Mouse (Mus musculus): ENCODE data around the gene Tectb. TPM values are rescaled to one million over a fixed set of nuclear protein-coding genes. Genes with fewer than 3 reads are reported as not detected.

Gene Tectb
- total and polyA plus RNA-seq, 3 experiments, result 0.11 TPM; not detected in 2

- Histone ChIP-seq H3K36me3 (replicated peaks) (no peaks in the 10 kb centered on the region), H3K4me1 (ENCODE audit: insufficient read depth, low read depth, low read length) (no peaks in the 10 kb centered on the region), H3K4me3 (ENCODE audit: low read depth, low read length) (no peak overlapping the region), H3K27me3 (ENCODE audit: insufficient read depth, low read length) (peaks cover 26% of the 10 kb centered on the region), H3K9me3 (replicated peaks) (no peaks in the 10 kb centered on the region)
- no peak for TF ChIP-seq GATA2 (IDR thresholded peaks at IDR 0.05; ENCODE audit: borderline replicate concordance, low read depth, low read length)
- no peak for TF ChIP-seq CTCF (IDR thresholded peaks at IDR 0.05; ENCODE audit: low read depth, low read length)
- DNase-seq (ENCODE audit: low spot score) (no peak), ATAC-seq (ENCODE audit: extremely low read depth, insufficient number of reproducible peaks, low FRiP score, poor library complexity, severe bottlenecking) (no peak)
Measured at GRCm38 (mm10) chr19:55227135-55227534, 46.6 kb downstream of the Tectb start.

DNA sequence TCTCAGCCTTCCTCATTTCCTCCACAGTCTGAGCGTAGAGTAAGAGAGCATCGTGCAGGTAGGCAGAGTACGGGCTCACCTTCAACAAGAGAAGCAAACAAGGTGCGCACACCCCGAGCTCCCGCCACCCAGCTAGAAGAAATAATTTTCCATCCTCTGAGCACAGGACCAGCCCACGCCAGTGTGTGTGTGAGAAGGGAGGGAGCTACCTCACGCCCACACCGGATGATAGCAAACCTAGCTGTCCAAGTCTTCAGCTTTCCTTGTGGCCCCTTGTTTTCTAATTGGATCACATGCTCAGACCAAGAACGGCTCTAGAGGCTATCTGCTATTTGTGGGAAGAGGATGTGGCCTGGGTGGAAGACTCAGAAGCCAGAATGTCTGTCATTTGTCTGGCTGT lies 50.5 kb downstream of the Tectb start:
- Histone ChIP-seq H3K4me3 (ENCODE audit: low read depth, low read length) (no peak overlapping the region), H3K9me3 (replicated peaks) (no peaks in the 10 kb centered on the region), H3K4me1 (ENCODE audit: insufficient read depth, low read depth, low read length) (no peaks in the 10 kb centered on the region), H3K36me3 (replicated peaks) (no peaks in the 10 kb centered on the region), H3K27me3 (ENCODE audit: insufficient read depth, low read length) (peaks cover 30% of the 10 kb centered on the region)
- no peak for ATAC-seq (ENCODE audit: extremely low read depth, insufficient number of reproducible peaks, low FRiP score, poor library complexity, severe bottlenecking)
- DNase-seq (ENCODE audit: low spot score), result no peak
- TF ChIP-seq GATA1 (IDR thresholded peaks at IDR 0.05; ENCODE audit: borderline replicate concordance, low read length) (no peak), CTCF (IDR thresholded peaks at IDR 0.05; ENCODE audit: low read depth, low read length) (no peak), GATA2 (IDR thresholded peaks at IDR 0.05; ENCODE audit: borderline replicate concordance, low read depth, low read length) (no peak), TAL1 (conservative IDR thresholded peaks at IDR 0.05; ENCODE audit: low read depth, low read length) (no peak), POLR2AphosphoS5 (IDR thresholded peaks at IDR 0.05; ENCODE audit: insufficient replicate concordance, low read depth, low read length) (no peak)

DNA sequence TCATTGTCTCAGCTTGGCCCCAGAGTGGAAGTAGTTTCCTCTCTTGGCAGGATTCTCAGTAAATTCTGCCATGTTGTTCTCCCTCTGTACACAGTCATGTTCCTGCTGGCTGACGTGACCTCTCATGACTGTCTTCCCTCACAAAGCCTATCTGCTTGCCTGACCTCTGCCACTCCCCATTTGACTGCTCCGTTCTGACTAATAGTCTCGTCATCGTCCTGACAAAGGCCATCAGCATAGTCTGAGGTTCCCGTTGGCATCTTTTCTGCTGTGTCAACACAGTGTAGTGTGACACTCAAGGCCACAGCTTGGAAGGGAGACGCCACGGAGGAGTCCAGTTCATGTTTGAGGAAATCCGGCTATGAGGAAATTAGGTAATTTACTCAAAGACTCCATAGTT lies 51.6 kb downstream of the Tectb start:
- ATAC-seq (ENCODE audit: extremely low read depth, insufficient number of reproducible peaks, low FRiP score, poor library complexity, severe bottlenecking) (no peak), DNase-seq (ENCODE audit: low spot score) (no peak)
- H3K9me3 ChIP-seq (replicated peaks), result no peaks in the 10 kb centered on the region
- no peak overlapping the region for H3K4me3 ChIP-seq (ENCODE audit: low read depth, low read length)
- H3K36me3 ChIP-seq (replicated peaks), result no peaks in the 10 kb centered on the region
- peaks cover 35% of the 10 kb centered on the region for H3K27me3 ChIP-seq (ENCODE audit: insufficient read depth, low read length)
- TF ChIP-seq GATA2 (IDR thresholded peaks at IDR 0.05; ENCODE audit: borderline replicate concordance, low read depth, low read length) (no peak), TAL1 (conservative IDR thresholded peaks at IDR 0.05; ENCODE audit: low read depth, low read length) (no peak), GATA1 (IDR thresholded peaks at IDR 0.05; ENCODE audit: borderline replicate concordance, low read length) (no peak), CTCF (IDR thresholded peaks at IDR 0.05; ENCODE audit: low read depth, low read length) (no peak), POLR2AphosphoS5 (IDR thresholded peaks at IDR 0.05; ENCODE audit: insufficient replicate concordance, low read depth, low read length) (no peak)
- H3K4me1 ChIP-seq (ENCODE audit: insufficient read depth, low read depth, low read length), result no peaks in the 10 kb centered on the region

- Histone ChIP-seq H3K36me3 (replicated peaks) (no peaks in the 10 kb centered on the region), H3K4me1 (ENCODE audit: insufficient read depth, low read depth, low read length) (no peaks in the 10 kb centered on the region), H3K9me3 (replicated peaks) (no peaks in the 10 kb centered on the region), H3K4me3 (ENCODE audit: low read depth, low read length) (no peak overlapping the region), H3K27me3 (ENCODE audit: insufficient read depth, low read length) (peaks cover 34% of the 10 kb centered on the region)
- ATAC-seq (ENCODE audit: extremely low read depth, insufficient number of reproducible peaks, low FRiP score, poor library complexity, severe bottlenecking) (no peak), DNase-seq (ENCODE audit: low spot score) (no peak)
- TF ChIP-seq GATA1 (IDR thresholded peaks at IDR 0.05; ENCODE audit: borderline replicate concordance, low read length) (no peak), CTCF (IDR thresholded peaks at IDR 0.05; ENCODE audit: low read depth, low read length) (no peak), TAL1 (conservative IDR thresholded peaks at IDR 0.05; ENCODE audit: low read depth, low read length) (no peak), GATA2 (IDR thresholded peaks at IDR 0.05; ENCODE audit: borderline replicate concordance, low read depth, low read length) (no peak), POLR2AphosphoS5 (IDR thresholded peaks at IDR 0.05; ENCODE audit: insufficient replicate concordance, low read depth, low read length) (no peak)
Measured at GRCm38 (mm10) chr19:55236026-55236425, 55.5 kb downstream of the Tectb start.

DNA sequence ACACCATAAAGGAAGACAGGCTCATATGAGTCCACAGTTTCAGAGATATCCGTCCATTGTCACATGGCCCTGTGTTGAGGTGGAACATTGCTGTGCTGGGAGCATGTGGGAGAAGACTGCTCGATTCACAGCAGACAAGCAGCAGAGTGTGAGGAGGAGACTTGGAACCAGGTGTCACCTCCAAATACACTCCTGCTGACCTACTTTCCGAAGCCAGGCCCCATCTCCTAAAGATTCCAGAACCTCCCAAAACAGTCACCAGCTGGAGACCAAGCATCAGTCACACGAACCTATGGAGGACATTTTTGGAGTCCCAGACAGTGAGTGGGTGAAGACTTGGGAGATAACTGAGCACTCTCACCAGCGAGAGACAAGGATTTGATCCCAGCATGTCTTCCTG lies 56.0 kb downstream of the Tectb start:
- H3K36me3 ChIP-seq (replicated peaks), result no peaks in the 10 kb centered on the region
- ATAC-seq (ENCODE audit: extremely low read depth, insufficient number of reproducible peaks, low FRiP score, poor library complexity, severe bottlenecking) (no peak), DNase-seq (ENCODE audit: low spot score) (no peak)
- no peaks in the 10 kb centered on the region for H3K9me3 ChIP-seq (replicated peaks)
- no peak overlapping the region for H3K4me3 ChIP-seq (ENCODE audit: low read depth, low read length)
- no peaks in the 10 kb centered on the region for H3K4me1 ChIP-seq (ENCODE audit: insufficient read depth, low read depth, low read length)
- TF ChIP-seq GATA2 (IDR thresholded peaks at IDR 0.05; ENCODE audit: borderline replicate concordance, low read depth, low read length), result no peak
- no peak for TF ChIP-seq GATA1 (IDR thresholded peaks at IDR 0.05; ENCODE audit: borderline replicate concordance, low read length)
- no peak for TF ChIP-seq CTCF (IDR thresholded peaks at IDR 0.05; ENCODE audit: low read depth, low read length)
- no peak for TF ChIP-seq POLR2AphosphoS5 (IDR thresholded peaks at IDR 0.05; ENCODE audit: insufficient replicate concordance, low read depth, low read length)
- no peak for TF ChIP-seq TAL1 (conservative IDR thresholded peaks at IDR 0.05; ENCODE audit: low read depth, low read length)
- peaks cover 37% of the 10 kb centered on the region for H3K27me3 ChIP-seq (ENCODE audit: insufficient read depth, low read length)

GRCm38 (mm10) chr19:55239766-55240426 lies 59.4 kb downstream of the Tectb start:
- Histone ChIP-seq H3K27me3 (ENCODE audit: insufficient read depth, low read length) (peaks cover 55% of the 10 kb centered on the region), H3K9me3 (replicated peaks) (no peaks in the 10 kb centered on the region), H3K4me1 (ENCODE audit: insufficient read depth, low read depth, low read length) (no peaks in the 10 kb centered on the region), H3K36me3 (replicated peaks) (no peaks in the 10 kb centered on the region), H3K4me3 (ENCODE audit: low read depth, low read length) (no peak overlapping the region)
- TF ChIP-seq CTCF (IDR thresholded peaks at IDR 0.05; ENCODE audit: low read depth, low read length) (no peak), GATA1 (IDR thresholded peaks at IDR 0.05; ENCODE audit: borderline replicate concordance, low read length) (no peak), TAL1 (conservative IDR thresholded peaks at IDR 0.05; ENCODE audit: low read depth, low read length) (no peak), POLR2AphosphoS5 (IDR thresholded peaks at IDR 0.05; ENCODE audit: insufficient replicate concordance, low read depth, low read length) (no peak), GATA2 (IDR thresholded peaks at IDR 0.05; ENCODE audit: borderline replicate concordance, low read depth, low read length) (no peak)
- no peak for ATAC-seq (ENCODE audit: extremely low read depth, insufficient number of reproducible peaks, low FRiP score, poor library complexity, severe bottlenecking)
- DNase-seq (ENCODE audit: low spot score), result no peak

Measured in G1E (cell line).